Mouse (Mus musculus): Measurements from ENCODE around the gene Mrpl44. TPM values are rescaled to one million over a fixed set of nuclear protein-coding genes. Genes with fewer than 3 reads are reported as not detected.
A peak's percentile ranks its signal among the peaks of the same experiment; 100 is the strongest.

The Mrpl44 gene
- polyA plus RNA-seq, 1 experiment from 2014 or later, result 49.6 TPM

- Histone ChIP-seq H3K9me3 (ENCODE audit: control insufficient read depth, low read length) (no peaks in the 10 kb centered on the region), H3K4me2 (peak overlapping the region; percentile 25; the same call in 1 of the 2 replicates), H3K4me1 (replicated peaks; ENCODE audit: control insufficient read depth, insufficient read depth, low read length) (peaks cover 19% of the 10 kb centered on the region), H3K36me3 (ENCODE audit: control insufficient read depth, insufficient read depth, low read length) (no peaks in the 10 kb centered on the region), H3K27me3 (replicated peaks; ENCODE audit: control insufficient read depth, insufficient read depth, low read length) (no peaks in the 10 kb centered on the region), H3K9ac (ENCODE audit: low read depth, low read length) (no peak overlapping the region), H3K4me3 (ENCODE audit: low read depth, low read length) (no peak overlapping the region), H3K27ac (ENCODE audit: low read depth, low read length) (no peak overlapping the region)
- 79% methylated on average over 5 of the region's 5 CpGs for WGBS
- DNase-seq (ENCODE audit: low spot score) (no peak), ATAC-seq (replicated peaks; ENCODE audit: low FRiP score) (no peak)
Observed at GRCm38 (mm10) chr1:79759436-79759972, 16.3 kb upstream of the Mrpl44 start.

GRCm38 (mm10) chr1:79760656-79761055 lies 15.2 kb upstream of the Mrpl44 start:
- Histone ChIP-seq H3K9me3 (ENCODE audit: control insufficient read depth, low read length) (no peaks in the 10 kb centered on the region), H3K27me3 (replicated peaks; ENCODE audit: control insufficient read depth, insufficient read depth, low read length) (no peaks in the 10 kb centered on the region), H3K4me2 (peak overlapping the region; percentile 95), H3K4me1 (replicated peaks; ENCODE audit: control insufficient read depth, insufficient read depth, low read length) (peaks cover 19% of the 10 kb centered on the region), H3K36me3 (ENCODE audit: control insufficient read depth, insufficient read depth, low read length) (no peaks in the 10 kb centered on the region), H3K9ac (ENCODE audit: low read depth, low read length) (peak overlapping the region; percentile 79), H3K27ac (ENCODE audit: low read depth, low read length) (no peak overlapping the region), H3K4me3 (ENCODE audit: low read depth, low read length) (peak overlapping the region; percentile 78)
- peak; percentile 19 for ATAC-seq (replicated peaks; ENCODE audit: low FRiP score)
- DNase-seq (ENCODE audit: low spot score), result no peak
- WGBS, result 11% methylated on average over 11 of the region's 11 CpGs

- no peaks in the 10 kb centered on the region for H3K9me3 ChIP-seq (ENCODE audit: control insufficient read depth, low read length)
- H3K36me3 ChIP-seq (ENCODE audit: control insufficient read depth, insufficient read depth, low read length), result no peaks in the 10 kb centered on the region
- H3K4me2 ChIP-seq, result peak overlapping the region; percentile 95
- ATAC-seq (replicated peaks; ENCODE audit: low FRiP score) (peak; percentile 94), DNase-seq (ENCODE audit: low spot score) (peak; percentile 79)
- 0 out of 2 replicates have a peak overlapping the region, but pooled peaks have one; percentile 3 for H3K27ac ChIP-seq (ENCODE audit: low read depth, low read length)
- WGBS, result under 1% methylated on average over 65 of the region's 65 CpGs
- H3K9ac ChIP-seq (ENCODE audit: low read depth, low read length), result peak overlapping the region; percentile 79
- peaks cover 19% of the 10 kb centered on the region for H3K4me1 ChIP-seq (replicated peaks; ENCODE audit: control insufficient read depth, insufficient read depth, low read length)
- no peaks in the 10 kb centered on the region for H3K27me3 ChIP-seq (replicated peaks; ENCODE audit: control insufficient read depth, insufficient read depth, low read length)
- peak overlapping the region; percentile 78 for H3K4me3 ChIP-seq (ENCODE audit: low read depth, low read length)
Observed at GRCm38 (mm10) chr1:79761106-79761916, 14.5 kb upstream of the Mrpl44 start.

- ATAC-seq (replicated peaks; ENCODE audit: low FRiP score), result peak; percentile 40
- H3K27ac ChIP-seq (ENCODE audit: low read depth, low read length), result no peak overlapping the region
- peak overlapping the region; percentile 95 for H3K4me2 ChIP-seq
- H3K4me1 ChIP-seq (replicated peaks; ENCODE audit: control insufficient read depth, insufficient read depth, low read length), result peaks cover 19% of the 10 kb centered on the region
- WGBS, result 0% methylated on average over 6 of the region's 6 CpGs
- H3K27me3 ChIP-seq (replicated peaks; ENCODE audit: control insufficient read depth, insufficient read depth, low read length), result no peaks in the 10 kb centered on the region
- no peaks in the 10 kb centered on the region for H3K9me3 ChIP-seq (ENCODE audit: control insufficient read depth, low read length)
- H3K4me3 ChIP-seq (ENCODE audit: low read depth, low read length), result peak overlapping the region; percentile 78
- no peak for DNase-seq (ENCODE audit: low spot score)
- H3K9ac ChIP-seq (ENCODE audit: low read depth, low read length), result peak overlapping the region; percentile 79
- no peaks in the 10 kb centered on the region for H3K36me3 ChIP-seq (ENCODE audit: control insufficient read depth, insufficient read depth, low read length)
Observed at GRCm38 (mm10) chr1:79761917-79762271, 13.9 kb upstream of the Mrpl44 start.

DNA sequence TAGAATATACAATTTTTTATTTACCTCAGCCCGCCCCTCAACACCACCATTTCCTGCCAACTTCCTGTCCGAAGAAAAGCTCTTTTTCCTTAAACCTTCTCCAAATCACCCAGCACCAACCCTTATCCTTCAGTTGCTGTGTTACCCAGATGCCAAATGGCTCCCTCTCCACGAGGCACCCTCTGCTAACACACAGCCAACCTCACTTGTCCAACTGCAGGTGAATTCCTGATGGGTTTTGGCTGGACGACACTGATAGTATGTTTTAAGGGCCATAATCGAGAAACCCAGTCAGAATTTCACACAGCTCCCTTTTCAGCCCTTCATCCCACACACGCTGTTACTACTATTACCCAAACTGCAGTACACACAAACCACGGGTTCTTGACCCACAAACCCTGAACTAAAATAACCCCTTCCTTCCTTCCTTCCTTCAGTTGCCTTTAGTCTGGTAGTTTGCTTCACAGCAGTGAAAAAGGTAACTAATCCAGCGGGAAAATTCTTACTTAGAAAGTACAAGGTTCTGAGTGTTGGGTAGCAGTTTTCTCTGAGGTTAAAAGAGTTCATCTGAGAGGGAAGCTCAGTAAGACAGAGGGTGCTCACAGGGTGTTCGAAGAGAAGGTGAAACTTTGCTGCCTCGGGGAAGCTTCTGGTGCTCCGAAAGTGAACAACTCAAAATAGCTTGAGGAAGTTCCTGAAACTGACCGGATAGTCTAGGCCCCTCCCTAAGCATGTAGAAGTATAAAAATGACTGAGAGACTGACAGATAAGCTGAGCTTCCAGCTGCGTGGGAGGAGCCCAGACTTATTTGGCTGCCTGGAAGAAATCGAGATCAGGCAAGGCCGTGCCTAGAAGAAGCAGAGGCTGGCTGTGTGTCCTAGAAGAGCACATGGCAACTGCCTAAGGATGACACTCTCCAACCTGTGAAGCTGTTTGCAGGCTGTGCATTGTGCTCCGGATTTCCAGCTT lies 13.3 kb upstream of the Mrpl44 start:
- ATAC-seq (replicated peaks; ENCODE audit: low FRiP score) (peak; percentile 53; the same call in 1 of the 2 replicates), DNase-seq (ENCODE audit: low spot score) (no peak)
- Histone ChIP-seq H3K4me3 (ENCODE audit: low read depth, low read length) (peak overlapping the region; percentile 78), H3K9ac (ENCODE audit: low read depth, low read length) (peak overlapping the region; percentile 79), H3K36me3 (ENCODE audit: control insufficient read depth, insufficient read depth, low read length) (no peaks in the 10 kb centered on the region), H3K27ac (ENCODE audit: low read depth, low read length) (no peak overlapping the region; the same call in 1 of the 2 replicates), H3K4me1 (replicated peaks; ENCODE audit: control insufficient read depth, insufficient read depth, low read length) (peaks cover 19% of the 10 kb centered on the region), H3K27me3 (replicated peaks; ENCODE audit: control insufficient read depth, insufficient read depth, low read length) (no peaks in the 10 kb centered on the region), H3K9me3 (ENCODE audit: control insufficient read depth, low read length) (no peaks in the 10 kb centered on the region), H3K4me2 (peak overlapping the region; percentile 95)
- WGBS, result 42% methylated on average over 16 of the region's 16 CpGs

DNA sequence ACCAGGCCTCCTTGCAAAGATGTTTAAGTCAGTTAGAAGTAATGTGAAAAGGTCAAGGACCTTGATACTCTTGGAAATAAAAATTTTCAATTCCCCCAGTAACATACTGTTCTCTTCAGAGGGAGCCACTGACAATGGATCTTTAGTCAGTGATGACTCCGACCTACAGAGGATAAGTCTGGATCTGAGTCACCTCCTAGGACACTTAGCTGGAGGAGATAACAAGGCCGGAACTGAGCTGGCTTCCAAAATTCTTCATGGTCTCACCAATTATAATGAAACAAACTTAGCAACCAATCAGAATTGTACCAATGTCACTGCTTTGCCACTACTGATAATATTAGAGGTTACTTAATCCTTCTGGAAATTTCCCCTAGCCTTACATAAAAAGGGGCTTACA lies 11.8 kb upstream of the Mrpl44 start:
- WGBS, result 88% methylated on average over 2 of the region's 2 CpGs
- Histone ChIP-seq H3K4me1 (replicated peaks; ENCODE audit: control insufficient read depth, insufficient read depth, low read length) (peaks cover 19% of the 10 kb centered on the region), H3K27me3 (replicated peaks; ENCODE audit: control insufficient read depth, insufficient read depth, low read length) (no peaks in the 10 kb centered on the region)

DNA sequence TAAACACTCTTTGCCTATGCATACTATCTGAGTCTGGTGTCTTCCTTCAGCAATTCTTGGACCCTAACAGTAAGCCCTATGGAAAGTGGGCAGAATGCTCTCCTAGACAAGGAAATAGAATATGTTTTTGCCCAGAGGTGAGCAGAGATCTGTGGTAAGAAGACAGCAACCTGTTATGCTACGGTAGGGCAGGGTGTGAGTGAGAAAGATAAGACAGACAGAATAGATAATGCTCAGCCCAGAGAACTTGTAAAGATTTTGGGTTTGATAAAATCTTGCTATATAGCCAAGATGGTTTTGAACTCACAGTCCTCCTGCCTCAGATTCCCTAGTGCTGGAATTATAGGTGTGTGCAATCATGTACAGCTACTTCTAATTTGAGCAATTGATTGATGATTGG lies 11.3 kb upstream of the Mrpl44 start:
- Histone ChIP-seq H3K4me3 (ENCODE audit: low read depth, low read length) (no peak overlapping the region), H3K4me1 (replicated peaks; ENCODE audit: control insufficient read depth, insufficient read depth, low read length) (peaks cover 19% of the 10 kb centered on the region), H3K9ac (ENCODE audit: low read depth, low read length) (no peak overlapping the region), H3K27ac (ENCODE audit: low read depth, low read length) (no peak overlapping the region), H3K36me3 (ENCODE audit: control insufficient read depth, insufficient read depth, low read length) (no peaks in the 10 kb centered on the region), H3K4me2 (no peak overlapping the region), H3K27me3 (replicated peaks; ENCODE audit: control insufficient read depth, insufficient read depth, low read length) (no peaks in the 10 kb centered on the region), H3K9me3 (ENCODE audit: control insufficient read depth, low read length) (no peaks in the 10 kb centered on the region)
- DNase-seq (ENCODE audit: low spot score) (no peak), ATAC-seq (replicated peaks; ENCODE audit: low FRiP score) (no peak)
- 39% methylated on average over 1 of the region's 1 CpGs for WGBS

More for the DNA sequence above, 11.8 kb upstream of the Mrpl44 start:
- DNase-seq (ENCODE audit: low spot score), result no peak
- H3K9ac ChIP-seq (ENCODE audit: low read depth, low read length), result no peak overlapping the region
- ATAC-seq (replicated peaks; ENCODE audit: low FRiP score), result no peak
- no peak overlapping the region for H3K27ac ChIP-seq (ENCODE audit: low read depth, low read length)
- no peaks in the 10 kb centered on the region for H3K36me3 ChIP-seq (ENCODE audit: control insufficient read depth, insufficient read depth, low read length)
- H3K4me2 ChIP-seq, result no peak overlapping the region
- no peaks in the 10 kb centered on the region for H3K9me3 ChIP-seq (ENCODE audit: control insufficient read depth, low read length)
- no peak overlapping the region for H3K4me3 ChIP-seq (ENCODE audit: low read depth, low read length)

- H3K27ac ChIP-seq (ENCODE audit: low read depth, low read length), result no peak overlapping the region
- no peak overlapping the region for H3K4me2 ChIP-seq
- no peak overlapping the region for H3K4me3 ChIP-seq (ENCODE audit: low read depth, low read length)
- H3K9me3 ChIP-seq (ENCODE audit: control insufficient read depth, low read length), result no peaks in the 10 kb centered on the region
- H3K27me3 ChIP-seq (replicated peaks; ENCODE audit: control insufficient read depth, insufficient read depth, low read length), result no peaks in the 10 kb centered on the region
- ATAC-seq (replicated peaks; ENCODE audit: low FRiP score) (no peak), DNase-seq (ENCODE audit: low spot score) (no peak)
- no peaks in the 10 kb centered on the region for H3K4me1 ChIP-seq (replicated peaks; ENCODE audit: control insufficient read depth, insufficient read depth, low read length)
- 52% methylated on average over 1 of the region's 1 CpGs for WGBS
- no peaks in the 10 kb centered on the region for H3K36me3 ChIP-seq (ENCODE audit: control insufficient read depth, insufficient read depth, low read length)
- no peak overlapping the region for H3K9ac ChIP-seq (ENCODE audit: low read depth, low read length)
Observed at GRCm38 (mm10) chr1:79768231-79768630, 7.6 kb upstream of the Mrpl44 start.
